Mouse (Mus musculus) urinary bladder, postnatal 36 days (tissue): ENCODE measurements around the gene Baz1b.
A peak's percentile ranks its signal among the peaks of the same experiment; 100 is the strongest.

Source experiments
- DNase-seq, 2 experiments: peaks; one replicate each; pipeline ENCODE4 v3.0.0; 2022; ENCODE audit warnings: low spot score in 2 of 2, mixed read lengths in 1 of 2

The Baz1b gene

DNA sequence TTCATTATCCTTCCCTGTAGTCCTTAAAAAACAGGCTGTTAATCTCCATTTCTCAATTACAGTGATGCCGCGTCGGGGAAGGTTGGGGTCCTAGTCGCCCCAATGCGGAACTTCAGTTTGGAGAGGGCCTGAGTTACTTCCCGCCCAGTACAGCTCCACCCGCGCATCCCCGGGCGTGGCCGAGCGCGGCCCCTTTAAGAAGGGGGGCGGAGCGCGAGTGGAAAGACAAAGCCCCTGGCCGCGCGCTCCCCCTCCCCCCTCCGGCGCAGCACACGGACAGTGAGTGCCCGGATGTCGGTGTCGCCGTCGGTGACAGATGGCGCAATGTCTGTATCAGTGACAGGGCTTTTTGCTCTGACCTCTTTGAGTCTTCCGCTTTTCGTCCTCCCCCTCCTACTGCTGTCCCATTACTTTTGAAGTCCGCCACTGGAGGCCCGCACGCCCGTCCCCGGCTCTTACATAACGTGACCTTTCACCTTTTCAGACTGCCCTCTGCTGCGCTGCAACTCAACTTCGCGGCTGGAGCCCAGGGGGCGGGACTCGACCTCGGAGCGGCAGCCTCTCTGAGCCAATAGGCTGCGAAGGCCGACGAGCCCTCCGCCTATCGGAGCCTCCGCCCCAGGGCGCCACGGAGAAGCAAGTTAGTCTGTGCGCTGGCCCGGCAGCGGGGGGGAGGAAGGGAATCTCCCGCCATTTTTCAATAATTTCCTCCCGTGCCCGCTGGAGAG, at the start of gene Baz1b:
Gene Baz1b (plus strand): TSS at position 644 of the 728 bp plus-strand sequence.
- DNase-seq: peak; percentile 95 to 98

DNA sequence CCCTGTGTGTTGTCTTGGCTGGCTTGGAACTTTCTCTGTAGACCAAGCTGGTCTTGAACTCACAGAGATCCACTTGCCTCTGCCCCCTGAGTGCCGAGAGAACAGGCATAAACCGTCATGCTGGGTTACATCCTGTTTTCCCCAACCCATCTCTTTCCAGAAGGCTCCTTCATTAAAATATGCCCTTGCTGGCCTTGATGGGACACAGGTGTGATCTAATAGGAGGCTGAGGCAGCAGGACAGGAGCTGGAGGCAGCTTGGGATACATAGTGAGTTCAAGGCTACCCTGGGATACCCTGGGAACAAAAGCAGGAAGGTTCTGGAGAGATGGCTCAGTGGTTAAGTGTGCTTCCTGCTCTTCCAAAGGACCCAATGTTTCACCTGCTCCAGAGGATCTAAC, 47.2 kb upstream of the Baz1b start:
- DNase-seq: no peak

DNA sequence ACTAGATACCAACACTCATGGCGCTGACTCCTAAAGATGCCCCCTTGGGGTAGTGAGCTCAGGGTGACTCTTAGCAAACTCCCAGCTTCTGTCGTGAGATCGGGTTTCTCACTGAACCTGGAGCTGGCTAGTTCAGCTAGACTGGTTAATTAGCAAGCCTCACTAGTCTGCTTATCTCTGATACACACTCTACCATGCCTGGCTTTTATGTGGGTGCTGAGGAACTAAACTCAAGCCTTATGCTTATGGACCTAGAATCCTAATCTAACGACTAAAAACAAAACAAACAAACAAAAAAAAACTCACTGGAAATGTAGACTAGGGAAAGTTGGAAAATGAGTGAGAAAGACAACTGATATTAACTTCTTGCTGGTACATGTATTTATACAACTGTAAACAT, 42.6 kb upstream of the Baz1b start:
- DNase-seq: no peak

DNA sequence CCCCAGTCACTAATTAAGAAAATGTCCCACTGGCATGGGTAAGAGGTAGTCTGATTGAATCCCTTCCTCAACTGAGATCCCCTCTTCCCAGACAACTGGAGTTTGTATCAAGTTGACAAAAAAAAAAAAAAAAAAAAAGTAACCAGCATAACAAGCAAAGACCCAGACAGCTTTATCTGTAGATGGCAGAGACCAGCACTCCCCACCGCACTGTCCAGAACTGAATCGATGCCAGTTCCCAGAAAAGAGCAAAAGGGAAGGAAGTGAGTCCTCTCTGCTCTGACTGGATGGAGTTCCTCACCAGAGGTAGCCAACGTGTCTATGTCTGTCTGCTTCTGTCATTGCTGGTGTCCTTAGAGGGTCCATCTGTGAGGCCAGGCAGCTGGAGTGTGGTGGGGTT, 41.5 kb upstream of the Baz1b start:
- DNase-seq: no peak

DNA sequence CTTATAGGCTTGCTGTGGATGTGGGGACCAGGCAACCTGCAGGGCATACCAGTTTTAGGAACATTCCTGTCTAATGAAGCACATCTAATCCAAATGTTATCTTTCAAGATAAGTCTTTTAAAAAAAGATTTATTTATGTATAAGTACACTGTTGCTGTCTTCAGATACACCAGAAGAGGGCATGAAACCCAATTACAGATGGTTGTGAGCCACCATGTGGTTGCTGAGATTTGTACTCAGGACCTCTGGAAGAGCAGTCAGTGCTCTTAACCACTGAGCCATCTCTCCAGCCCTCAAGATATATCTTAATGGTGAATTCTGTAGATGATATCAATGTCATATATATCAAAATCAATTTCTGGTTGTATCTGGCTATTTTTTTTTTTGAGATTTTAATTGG, 41.1 kb upstream of the Baz1b start:
- no peak for DNase-seq

DNA sequence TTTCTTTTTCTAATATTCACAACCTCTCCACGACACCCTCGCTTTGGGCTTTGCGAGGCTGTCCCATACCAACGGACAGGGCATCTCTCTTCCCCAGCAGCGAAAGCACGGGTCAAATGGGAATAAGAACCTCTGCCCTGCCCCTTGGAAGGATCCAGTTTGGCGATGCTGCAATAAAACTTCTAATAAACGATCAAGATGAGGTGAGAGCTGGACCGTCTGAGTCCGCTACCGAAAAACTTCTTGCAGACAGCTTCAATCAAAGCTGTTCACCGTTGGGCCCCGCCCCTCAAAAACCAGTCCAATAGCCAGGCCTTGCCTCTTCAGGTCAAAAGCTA, 38.4 kb upstream of the Baz1b start:
- DNase-seq: no peak

DNA sequence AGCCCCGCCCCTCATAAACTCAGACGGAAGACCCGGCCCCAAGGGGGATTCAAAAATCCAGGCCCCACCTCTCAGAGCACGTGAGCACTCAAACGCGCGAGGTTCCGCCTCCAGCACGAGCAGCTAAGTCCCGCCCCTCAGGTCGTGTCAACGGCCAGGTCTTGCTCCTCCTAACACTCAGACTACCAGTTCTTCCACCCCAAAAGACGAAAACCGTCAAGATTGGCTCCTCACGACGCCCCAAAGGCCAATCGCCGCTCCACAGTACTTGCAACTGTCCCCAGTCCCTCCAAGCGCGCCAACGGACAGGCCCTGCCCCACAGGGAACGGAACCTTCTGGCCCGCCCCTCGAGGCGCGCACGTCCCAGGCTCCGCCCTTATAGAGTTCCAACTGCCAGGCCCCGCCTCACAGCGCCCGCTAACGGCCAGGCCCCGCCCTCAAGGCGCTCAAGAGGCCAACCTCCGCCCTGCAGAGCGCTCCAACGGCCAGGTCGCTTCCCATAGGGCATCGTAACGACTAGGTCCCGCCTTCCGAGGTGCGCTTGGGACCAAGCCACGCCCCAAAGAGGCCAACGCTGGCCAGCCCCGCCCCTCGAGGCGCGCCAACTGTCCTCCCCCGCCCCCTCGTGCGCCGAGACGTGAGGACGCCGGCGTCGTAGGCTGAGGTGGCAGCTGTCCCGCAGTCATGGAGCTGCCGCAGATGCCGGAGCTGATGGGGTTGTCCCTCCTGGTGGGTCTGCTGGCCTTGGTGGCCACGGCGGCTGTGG, 37.8 kb upstream of the Baz1b start, which contains the start of gene Tbl2:
Gene Tbl2 (plus strand): TSS at position 605 of the 767 bp plus-strand sequence.
- peak; percentile 98 to 99 for DNase-seq

DNA sequence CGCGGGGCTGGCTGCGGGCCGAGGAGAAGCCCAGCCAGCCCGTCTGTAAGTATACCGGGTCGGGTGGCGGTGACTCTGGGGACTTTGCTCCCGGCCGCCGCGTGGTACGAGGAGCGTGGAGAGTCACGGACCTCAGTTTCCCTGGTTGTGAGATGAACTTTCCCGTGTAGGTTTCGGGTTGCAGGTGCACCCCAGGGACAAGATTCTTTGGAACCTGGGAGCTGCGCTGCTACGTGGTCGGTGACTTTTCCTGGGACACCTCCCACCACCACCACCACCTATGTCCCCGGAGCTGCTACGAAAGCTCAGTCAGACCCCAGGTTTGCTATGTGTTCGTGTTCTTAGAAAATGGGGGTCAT, 37.3 kb upstream of the Baz1b start:
- DNase-seq: no peak

DNA sequence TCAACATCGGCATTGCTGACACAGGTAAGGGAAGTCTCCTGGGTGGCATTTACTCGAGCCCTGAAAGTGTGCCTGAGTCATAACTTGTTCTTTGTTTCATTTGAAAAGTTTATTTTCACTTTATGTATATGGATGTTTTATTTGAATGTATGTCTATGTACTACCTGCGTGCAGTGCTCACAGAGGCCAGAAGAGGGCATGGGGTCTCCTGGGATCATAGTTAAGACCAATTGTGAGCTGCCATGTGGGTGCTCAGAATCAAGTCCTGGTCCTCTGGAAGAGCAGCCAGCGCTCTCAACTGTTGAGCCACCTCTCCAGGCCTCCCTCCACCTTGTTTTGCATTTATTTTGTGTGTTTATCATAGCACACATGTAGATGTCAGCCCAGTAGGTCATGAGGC, 30.6 kb upstream of the Baz1b start:
- DNase-seq: no peak

DNA sequence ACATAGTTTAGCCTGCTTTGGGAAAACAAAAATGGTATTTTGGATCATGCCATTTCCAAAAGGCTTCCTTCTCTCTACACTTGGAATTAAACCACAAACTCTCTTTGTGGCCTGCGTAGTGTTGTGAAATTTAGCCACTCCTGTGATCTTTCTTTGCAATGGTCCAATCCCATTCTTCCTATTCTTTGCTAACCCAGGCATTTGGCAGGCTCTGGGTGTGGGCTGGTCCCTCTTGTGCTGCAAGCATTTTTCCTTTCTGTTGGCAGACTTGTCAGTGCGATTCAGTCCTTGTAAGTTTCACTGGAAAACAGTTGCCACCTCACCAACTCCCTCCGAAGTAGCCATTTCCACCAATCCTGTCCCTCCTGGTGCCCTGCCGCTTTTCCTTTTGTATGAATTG, 25.8 kb upstream of the Baz1b start:
- DNase-seq: peak; percentile 16 to 68

DNA sequence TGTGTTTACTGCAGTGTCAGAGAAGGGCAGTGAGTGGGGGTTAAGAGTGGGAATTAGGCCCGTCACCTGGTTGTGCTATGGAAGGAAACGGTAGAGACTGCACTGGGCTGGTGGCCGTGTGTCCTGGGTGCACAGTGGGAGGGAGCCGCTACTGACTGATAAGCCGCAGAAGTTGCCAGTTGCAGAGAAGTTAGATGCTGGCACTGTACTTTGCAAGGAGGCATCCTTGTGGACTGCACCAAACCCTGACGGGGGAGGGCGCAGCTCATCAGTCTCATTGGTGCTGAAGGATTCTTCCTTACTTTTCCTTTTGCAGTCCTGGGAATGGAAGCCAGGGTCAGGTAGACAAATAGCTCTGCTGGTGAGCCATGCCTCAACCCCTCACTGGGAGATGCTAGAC, 25.4 kb upstream of the Baz1b start:
- no peak for DNase-seq

DNA sequence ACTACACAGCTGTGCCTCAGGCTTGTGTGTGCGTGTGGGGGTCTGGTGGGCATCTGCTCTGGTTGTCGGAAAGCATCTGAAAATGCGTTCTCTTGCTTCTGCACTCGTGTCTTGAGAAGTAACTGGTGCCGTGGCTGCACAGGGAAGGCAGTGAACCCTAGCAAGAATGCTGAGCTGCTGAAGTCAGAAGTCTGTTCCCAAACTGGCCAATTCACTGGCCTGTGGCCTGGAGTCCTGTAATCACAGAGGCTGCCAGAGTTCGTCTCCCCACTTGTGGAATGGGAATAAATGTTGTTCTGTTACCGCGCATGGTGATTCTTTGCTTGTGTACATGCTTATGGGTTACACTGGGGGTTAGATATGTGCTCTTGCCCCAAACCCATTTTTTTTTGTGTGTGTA, 24.7 kb upstream of the Baz1b start:
- DNase-seq: no peak

DNA sequence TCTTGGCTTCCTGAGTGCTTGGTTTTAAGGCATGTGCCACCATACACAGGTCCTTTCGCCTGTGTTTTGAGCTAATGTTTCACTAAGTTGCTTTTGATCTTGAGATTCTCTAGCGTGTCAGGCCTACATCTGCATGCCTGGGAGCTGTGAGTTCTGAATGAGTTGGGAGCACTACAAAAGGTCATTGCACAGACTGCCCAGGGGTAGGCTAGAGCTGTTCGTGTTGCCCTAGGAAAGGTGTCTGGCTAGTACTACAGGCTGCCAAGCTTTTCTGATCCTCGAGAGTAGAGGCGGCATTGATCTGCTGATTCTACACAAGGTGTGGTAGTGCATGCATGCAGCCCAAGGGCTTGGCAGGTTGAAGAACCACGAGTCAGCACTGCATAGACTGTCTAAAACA, 24.2 kb upstream of the Baz1b start:
- no peak for DNase-seq

DNA sequence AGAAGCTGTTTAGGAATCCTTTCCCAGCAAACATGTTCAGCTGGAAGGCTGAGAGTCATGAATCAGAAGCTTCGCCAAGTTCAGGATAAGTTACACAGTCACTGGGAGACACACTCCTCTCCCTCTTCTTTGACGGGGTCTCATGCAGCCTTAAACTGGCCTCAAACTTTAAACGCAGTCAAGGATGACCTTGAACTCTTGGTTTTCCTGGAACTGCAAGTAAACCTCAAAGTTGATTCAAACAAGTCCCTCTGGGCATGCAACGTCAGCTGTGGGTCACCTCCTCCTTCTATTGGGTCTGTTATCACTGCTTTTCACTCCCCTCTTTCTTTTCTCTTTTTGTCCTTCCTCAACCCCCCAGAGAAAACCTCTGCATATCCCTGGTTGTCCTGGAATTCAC, 20.2 kb upstream of the Baz1b start:
- no peak for DNase-seq

DNA sequence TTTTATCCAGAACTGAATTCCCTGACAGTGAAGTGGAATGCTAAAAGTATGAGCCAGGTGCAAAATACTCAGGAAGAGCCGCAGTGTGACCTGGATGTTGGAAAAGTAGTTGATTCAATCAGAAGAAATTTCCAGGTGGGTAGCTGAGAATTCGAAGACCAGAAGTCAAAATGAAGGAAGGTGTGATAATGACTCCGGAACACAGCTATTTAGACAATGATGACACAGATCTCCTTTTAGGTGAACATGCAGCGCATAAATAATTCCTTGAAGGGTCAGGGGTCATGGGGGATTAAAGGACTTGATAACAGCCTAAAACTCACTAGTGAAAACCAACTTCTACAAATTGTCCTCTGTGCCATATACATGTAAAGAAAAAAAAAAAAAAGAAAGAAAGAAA, 19.6 kb upstream of the Baz1b start:
- DNase-seq: no peak

DNA sequence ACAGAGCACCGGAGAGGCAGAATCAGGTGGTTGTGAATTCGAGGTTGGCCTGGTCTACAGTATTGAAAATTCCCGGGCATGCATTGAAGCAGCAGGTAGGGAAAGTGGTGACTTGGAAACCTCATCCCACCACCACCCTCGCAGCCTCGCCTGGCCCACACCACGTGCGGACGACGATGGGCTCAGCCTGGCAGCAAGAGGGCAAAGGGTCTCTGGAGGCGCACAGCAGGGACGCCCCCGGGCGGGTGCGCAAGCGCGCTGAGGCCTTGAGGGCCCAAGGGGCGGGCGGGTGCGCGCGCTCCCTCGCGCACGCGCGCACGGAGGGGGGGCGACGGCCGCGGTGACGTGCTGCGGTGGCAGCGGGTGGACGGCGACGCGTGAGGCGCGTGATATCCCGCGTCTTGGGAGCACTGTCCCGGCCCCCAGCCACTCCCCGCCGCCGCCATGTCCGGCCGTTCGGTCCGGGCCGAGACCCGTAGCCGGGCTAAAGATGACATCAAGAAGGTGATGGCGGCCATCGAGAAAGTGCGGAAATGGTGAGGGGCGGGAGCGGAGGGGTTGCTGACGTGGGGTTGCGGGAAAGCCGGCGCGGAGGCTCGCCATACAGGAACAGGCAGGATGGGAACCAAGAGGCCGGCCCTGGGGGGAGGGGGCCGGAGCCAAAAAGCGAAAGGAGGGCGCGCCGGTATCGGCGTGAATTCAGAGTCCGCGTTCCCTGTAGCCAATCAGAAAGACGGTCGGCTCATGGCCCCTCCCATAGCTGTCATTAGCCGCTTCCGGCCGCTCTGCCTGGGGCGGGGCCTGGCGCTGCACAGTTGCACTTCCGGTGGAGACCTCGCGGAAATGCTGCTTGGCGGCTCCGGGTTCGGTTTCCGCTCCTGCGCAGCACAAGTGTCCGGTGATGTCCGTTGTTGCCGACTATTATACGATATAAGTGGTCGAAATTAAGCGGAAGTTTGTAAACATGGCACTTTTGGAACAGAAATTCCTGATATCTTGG, 18.7 kb upstream of the Baz1b start, which contains the start of gene Bcl7b:
Gene Bcl7b (plus strand): TSS at position 221 of the 1,000 bp plus-strand sequence.
- peak; percentile 94 to 98 for DNase-seq

DNA sequence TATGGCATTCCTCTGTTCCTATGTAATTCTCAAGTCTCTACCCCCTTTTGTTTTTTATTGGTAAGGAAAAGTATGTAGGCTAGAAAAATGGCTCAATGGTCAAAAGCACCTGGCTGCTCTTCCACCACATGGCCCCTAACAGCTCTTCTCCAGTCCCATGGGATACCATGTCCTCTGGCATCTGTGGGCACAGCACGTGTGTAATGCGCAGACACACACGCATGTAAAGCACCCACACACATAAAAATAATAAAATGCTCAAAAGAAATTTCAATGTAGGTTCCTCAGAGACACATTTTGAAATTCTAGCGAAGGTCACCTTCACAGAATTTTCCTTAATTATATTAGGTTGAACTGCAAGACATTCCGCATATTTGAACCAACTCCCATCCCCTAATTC, 17.6 kb upstream of the Baz1b start:
- DNase-seq: no peak

DNA sequence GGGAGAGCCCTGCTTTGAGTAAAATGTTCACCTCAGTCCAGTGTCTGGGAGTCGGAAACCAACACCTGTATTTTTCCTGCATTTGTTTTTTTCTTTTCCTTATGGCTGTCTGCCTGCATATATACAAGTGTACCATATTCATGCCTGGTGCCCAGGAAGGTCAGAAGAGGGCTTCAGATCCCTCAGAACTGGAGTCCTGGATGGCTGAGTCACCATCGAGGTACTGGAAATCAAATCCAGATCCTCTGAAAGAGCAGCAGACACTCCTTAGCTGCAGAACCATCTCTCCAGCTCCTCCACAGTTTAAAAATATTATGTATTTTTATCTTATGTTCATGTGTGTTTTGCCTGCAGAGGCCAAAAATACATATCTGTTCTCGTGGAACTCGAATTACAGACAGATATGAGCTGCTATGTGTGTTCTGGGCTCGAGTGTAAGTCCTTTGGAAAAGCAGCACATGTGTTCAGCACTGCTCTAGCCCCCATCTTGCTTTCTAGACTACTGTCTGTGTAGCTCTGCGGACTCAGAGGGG, 15.3 kb upstream of the Baz1b start:
- no peak for DNase-seq

DNA sequence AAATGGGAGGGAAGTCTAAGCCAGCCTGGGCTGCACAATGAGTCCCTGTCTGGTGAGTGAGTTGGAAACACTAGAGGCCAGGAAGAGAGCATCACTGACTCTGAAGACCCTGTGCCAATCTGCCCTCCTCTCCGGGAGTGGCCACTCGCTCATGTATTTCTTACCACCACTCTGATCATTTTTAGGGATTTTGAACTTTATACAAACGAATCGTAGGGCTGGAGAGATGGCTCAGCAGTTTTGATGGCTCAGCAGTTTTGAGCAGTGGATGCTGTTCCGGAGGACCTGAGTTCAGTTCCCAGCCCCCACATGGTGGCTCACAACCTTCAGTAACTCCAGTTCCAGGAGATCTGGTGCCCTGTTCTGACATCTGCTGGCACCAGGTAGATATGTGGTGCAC, 14.1 kb upstream of the Baz1b start:
- no peak for DNase-seq

DNA sequence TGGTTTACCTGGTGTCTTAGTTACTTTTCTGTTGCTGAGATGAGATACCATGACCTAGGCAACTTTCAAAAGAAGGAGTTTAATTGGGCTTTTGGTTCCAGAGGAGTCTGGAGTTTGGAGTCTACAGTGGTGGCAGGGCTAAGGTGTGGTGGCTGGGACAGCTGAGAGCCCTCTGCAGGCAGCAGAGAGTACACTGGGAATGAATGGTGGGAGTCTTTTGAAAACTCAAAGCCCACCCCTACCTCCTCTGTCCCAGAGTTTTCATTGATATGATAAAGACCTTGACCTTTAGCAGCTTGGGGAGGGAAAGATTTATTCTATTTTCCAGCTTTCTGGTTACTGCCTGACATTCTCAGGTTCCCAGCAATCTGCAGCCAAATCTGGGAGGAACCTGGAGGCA, 12.0 kb upstream of the Baz1b start:
- no peak for DNase-seq

DNA sequence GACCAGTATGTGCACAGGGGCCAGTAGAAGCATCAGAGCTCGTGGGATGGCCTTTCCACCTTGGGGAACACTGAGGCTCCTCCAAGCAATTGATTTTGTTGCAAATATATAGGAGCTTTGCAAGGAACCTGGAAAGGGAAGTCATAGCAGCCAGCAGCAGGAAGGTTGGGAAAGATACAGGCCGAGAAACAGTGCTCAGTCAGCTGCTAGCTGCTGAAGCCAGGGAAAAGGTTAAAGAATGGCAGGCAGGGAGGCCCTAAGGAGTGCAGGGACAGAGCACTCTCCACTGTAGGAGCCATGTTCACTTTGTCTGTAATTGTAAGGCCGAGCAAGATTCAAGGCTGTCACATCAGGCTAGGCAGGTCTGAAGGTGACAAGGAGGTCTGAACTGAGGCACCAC, 8.5 kb upstream of the Baz1b start:
- DNase-seq: no peak

DNA sequence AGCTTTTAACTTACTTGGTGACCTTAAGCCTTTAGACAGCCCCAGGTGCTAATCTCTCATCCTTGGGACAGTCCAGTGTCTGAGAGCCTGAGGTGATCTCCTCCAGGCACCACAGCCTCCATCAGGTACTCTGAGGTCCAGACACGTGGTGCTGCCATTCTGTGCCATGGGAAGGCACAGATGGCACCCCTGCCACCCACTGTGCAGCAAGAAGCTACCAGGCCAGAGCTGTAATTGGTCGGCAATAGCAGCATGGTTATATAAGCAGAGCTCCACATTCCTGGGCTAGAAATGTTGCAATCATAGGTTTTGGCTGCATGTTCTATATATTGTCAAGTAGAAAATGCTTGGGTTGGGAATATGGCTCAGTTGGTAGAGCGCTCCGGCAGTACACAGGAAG, 8.1 kb upstream of the Baz1b start:
- DNase-seq: no peak
